Mouse (Mus musculus): ENCODE measurements around the gene Plppr3.

The Plppr3 gene

GRCm38 (mm10) chr10:79857894-79858293, 16.5 kb downstream of the Plppr3 start:
- in situ Hi-C loops (cut with MboI; ENCODE audit: low pct_unique_long_range_greater_than_20kb in 1 of 2, low sequenced_read_pairs in 2 of 2, unreplicated experiment in 1 of 2): no loop called here

GRCm38 (mm10) chr10:79857452-79857811, 17.0 kb downstream of the Plppr3 start:
- in situ Hi-C loops (cut with MboI; ENCODE audit: low pct_unique_long_range_greater_than_20kb in 1 of 2, low sequenced_read_pairs in 2 of 2, unreplicated experiment in 1 of 2): no loop called here

GRCm38 (mm10) chr10:79856704-79857451, 17.6 kb downstream of the Plppr3 start:
- in situ Hi-C loops (cut with MboI; ENCODE audit: low pct_unique_long_range_greater_than_20kb in 1 of 2, low sequenced_read_pairs in 2 of 2, unreplicated experiment in 1 of 2): no loop called here

GRCm38 (mm10) chr10:79856280-79856679, 18.2 kb downstream of the Plppr3 start:
- in situ Hi-C loops (cut with MboI; ENCODE audit: low pct_unique_long_range_greater_than_20kb in 1 of 2, low sequenced_read_pairs in 2 of 2, unreplicated experiment in 1 of 2): no loop called here

- in situ Hi-C loops (cut with MboI; ENCODE audit: low pct_unique_long_range_greater_than_20kb in 1 of 2, low sequenced_read_pairs in 2 of 2, unreplicated experiment in 1 of 2): no loop called here
These were observed 18.8 kb downstream of the Plppr3 start for GRCm38 (mm10) chr10:79855558-79856184.

- in situ Hi-C loops (cut with MboI; ENCODE audit: low pct_unique_long_range_greater_than_20kb in 1 of 2, low sequenced_read_pairs in 2 of 2, unreplicated experiment in 1 of 2): no loop called here
These were observed 19.5 kb downstream of the Plppr3 start for GRCm38 (mm10) chr10:79854801-79855541.

- in situ Hi-C loops (cut with MboI; ENCODE audit: low pct_unique_long_range_greater_than_20kb in 1 of 2, low sequenced_read_pairs in 2 of 2, unreplicated experiment in 1 of 2): no loop called here
These were observed 20.3 kb downstream of the Plppr3 start, which contains the start of gene Ptbp1 for GRCm38 (mm10) chr10:79853860-79854795. Gene Ptbp1 (plus strand): TSS chr10:79854427.

- in situ Hi-C loops (cut with MboI; ENCODE audit: low pct_unique_long_range_greater_than_20kb in 1 of 2, low sequenced_read_pairs in 2 of 2, unreplicated experiment in 1 of 2): no loop called here
These were observed 21.0 kb downstream of the Plppr3 start for GRCm38 (mm10) chr10:79853392-79853791.

- in situ Hi-C loops (cut with MboI; ENCODE audit: low pct_unique_long_range_greater_than_20kb in 1 of 2, low sequenced_read_pairs in 2 of 2, unreplicated experiment in 1 of 2): no loop called here
These were observed 21.6 kb downstream of the Plppr3 start for GRCm38 (mm10) chr10:79852827-79853226.

GRCm38 (mm10) chr10:79852107-79852789, 22.2 kb downstream of the Plppr3 start:
- in situ Hi-C loops (cut with MboI; ENCODE audit: low pct_unique_long_range_greater_than_20kb in 1 of 2, low sequenced_read_pairs in 2 of 2, unreplicated experiment in 1 of 2): no loop called here

GRCm38 (mm10) chr10:79851653-79852052, 22.8 kb downstream of the Plppr3 start:
- in situ Hi-C loops (cut with MboI; ENCODE audit: low pct_unique_long_range_greater_than_20kb in 1 of 2, low sequenced_read_pairs in 2 of 2, unreplicated experiment in 1 of 2): no loop called here

- in situ Hi-C loops (cut with MboI; ENCODE audit: low pct_unique_long_range_greater_than_20kb in 1 of 2, low sequenced_read_pairs in 2 of 2, unreplicated experiment in 1 of 2): no loop called here
These were observed 24.3 kb downstream of the Plppr3 start for GRCm38 (mm10) chr10:79849941-79850628.

GRCm38 (mm10) chr10:79846553-79846952, 27.9 kb downstream of the Plppr3 start:
- in situ Hi-C loops (cut with MboI; ENCODE audit: low pct_unique_long_range_greater_than_20kb in 1 of 2, low sequenced_read_pairs in 2 of 2, unreplicated experiment in 1 of 2): no loop called here

GRCm38 (mm10) chr10:79843476-79843875, 31.0 kb downstream of the Plppr3 start:
- in situ Hi-C loops (cut with MboI; ENCODE audit: low pct_unique_long_range_greater_than_20kb in 1 of 2, low sequenced_read_pairs in 2 of 2, unreplicated experiment in 1 of 2): no loop called here

GRCm38 (mm10) chr10:79842322-79842721, 32.1 kb downstream of the Plppr3 start:
- in situ Hi-C loops (cut with MboI; ENCODE audit: low pct_unique_long_range_greater_than_20kb in 1 of 2, low sequenced_read_pairs in 2 of 2, unreplicated experiment in 1 of 2): no loop called here

GRCm38 (mm10) chr10:79840644-79841551, 33.5 kb downstream of the Plppr3 start:
- in situ Hi-C loops (cut with MboI; ENCODE audit: low pct_unique_long_range_greater_than_20kb in 1 of 2, low sequenced_read_pairs in 2 of 2, unreplicated experiment in 1 of 2): no loop called here
